Mouse (Mus musculus) lung, postnatal 36 days (tissue): Measurements from ENCODE around the gene Gm10668.
"Not testable (repeated sequence)": the region's sequence is repeated elsewhere in the genome, so short reads cannot be mapped to it uniquely, and the experiment has no call there.

Experiments used
- DNase-seq: peaks from one replicate; pipeline ENCODE4 v3.0.0; 2022; ENCODE audit warnings: mixed read lengths

Gene Gm10668

DNA sequence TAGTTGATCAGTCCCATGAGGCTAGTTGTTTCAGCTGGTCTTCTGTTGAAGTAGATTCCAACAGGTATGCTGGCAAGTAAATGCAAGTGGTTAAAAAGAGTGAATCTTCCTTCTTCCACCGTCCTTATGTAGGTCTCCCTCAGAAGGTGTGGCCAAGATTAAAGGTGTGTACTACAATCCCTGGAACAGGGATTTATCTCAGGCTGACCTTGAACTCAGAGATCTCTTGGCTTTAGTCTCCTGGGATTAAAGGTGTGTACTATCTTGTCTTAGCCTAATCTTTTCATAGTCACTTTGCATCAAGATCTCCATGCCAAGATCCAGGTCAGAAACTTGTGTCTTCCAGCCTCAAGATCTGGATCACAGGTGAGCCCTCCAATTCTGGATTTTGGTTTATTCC, at the start of gene Gm10668:
Gene Gm10668 (minus strand): TSS at position 101 of the 400 bp plus-strand sequence.
- DNase-seq, result not testable (repeated sequence)

DNA sequence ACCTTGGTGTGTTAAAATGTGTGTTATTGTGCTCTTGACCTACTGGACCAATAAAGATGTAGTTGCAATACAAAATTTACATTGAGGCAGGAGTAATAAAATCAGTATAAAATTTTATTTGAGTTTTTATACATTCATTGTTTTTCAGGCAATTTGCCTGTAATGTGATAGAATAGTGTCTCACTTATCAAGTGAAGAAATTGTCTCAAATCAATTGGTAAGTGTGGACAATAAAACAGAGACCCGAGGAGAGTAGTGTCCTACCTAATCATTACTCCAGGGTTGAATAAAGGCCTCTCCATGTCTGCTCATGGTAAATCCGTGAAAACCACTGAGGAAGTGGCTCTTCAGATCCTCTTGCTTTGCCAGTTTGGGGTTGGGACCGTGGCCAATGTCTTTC, 40.5 kb upstream of the Gm10668 start, which contains the start of gene Vmn1r112:
Gene Vmn1r112 (plus strand): TSS at position 301 of the 400 bp plus-strand sequence.
- not testable (repeated sequence) for DNase-seq

DNA sequence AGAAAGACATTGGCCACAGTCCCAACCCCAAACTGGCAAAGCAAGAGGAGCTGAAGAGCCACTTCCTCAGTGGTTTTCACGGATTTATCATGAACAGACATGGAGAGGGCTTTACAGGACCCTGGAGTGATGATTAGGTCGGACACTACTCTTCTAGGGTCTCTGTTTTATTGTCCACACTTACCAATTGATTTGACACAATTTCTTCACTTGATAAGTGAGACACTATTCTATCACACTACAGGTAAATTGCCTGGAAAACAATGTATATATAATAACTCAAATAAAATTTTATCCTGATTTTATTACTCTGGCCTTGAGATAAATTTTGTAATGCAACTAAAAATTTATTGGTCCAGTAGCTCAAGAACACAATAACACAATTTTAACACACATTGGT, 27.3 kb downstream of the Gm10668 start, which contains the start of gene Vmn1r111:
Gene Vmn1r111 (minus strand): TSS at position 101 of the 400 bp plus-strand sequence.
- not testable (repeated sequence) for DNase-seq
